Mouse (Mus musculus): ENCODE measurements around the gene Zfp652.

GRCm38 (mm10) chr11:95811741-95812140 lies 99.3 kb downstream of the Zfp652 start:
- no peak for TF ChIP-seq POLR2A (IDR thresholded peaks at IDR 0.05; ENCODE audit: insufficient read depth, low read depth, low read length)
- TF ChIP-seq CTCF (IDR thresholded peaks at IDR 0.05; ENCODE audit: insufficient read depth, low read depth, low read length), result no peak
